Mouse (Mus musculus) lung, adult 18-20 months (tissue): ENCODE data around the gene Camta1.

ENCODE experiments used
- DNase-seq, 2 experiments: peaks; one replicate each; pipeline ENCODE4 v3.0.0; 2022; ENCODE audit warnings: mixed read lengths in 2 of 2

The Camta1 gene

GRCm38 (mm10) chr4:151506701-151507100 is 355.0 kb downstream of the Camta1 start:
- no peak for DNase-seq

DNA sequence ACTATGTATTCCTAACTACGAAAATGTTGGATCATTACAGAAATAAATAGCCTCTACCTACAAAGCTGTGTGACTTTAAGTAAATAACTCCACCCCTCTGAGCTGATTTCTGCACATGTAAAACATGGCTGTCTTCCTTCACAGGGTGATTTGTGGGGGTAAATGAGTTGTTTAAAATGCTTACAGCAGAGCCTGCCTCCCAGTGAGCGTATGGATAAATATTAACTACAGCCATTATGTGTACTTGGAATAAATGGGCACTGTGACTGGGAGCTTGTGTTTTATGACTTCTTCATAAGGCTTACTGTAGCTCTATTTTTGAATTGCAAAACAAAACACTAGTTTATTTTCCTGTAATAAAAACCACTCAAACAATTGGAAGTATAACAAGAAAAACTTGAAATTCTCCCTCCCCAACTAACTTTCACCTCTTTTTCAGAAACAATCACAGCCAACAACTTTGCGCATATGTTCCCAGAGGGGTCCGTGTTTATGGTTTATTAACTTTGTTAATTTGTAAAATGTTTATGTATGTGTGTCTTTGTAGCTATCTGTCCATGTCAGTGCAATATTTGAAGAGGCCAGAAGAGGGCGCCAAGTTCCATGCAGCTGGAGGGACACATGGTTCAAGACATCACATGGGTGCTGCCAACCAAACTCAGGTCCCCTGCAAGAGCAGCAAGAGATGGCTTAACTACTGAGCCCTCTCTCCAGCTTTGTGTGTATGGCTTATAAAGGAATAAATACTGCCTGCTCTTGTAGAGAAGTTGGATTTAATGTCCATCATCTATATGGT is 363.0 kb downstream of the Camta1 start:
- no peak for DNase-seq

- DNase-seq = no peak
Measured at GRCm38 (mm10) chr4:151496581-151496980, 365.1 kb downstream of the Camta1 start.

GRCm38 (mm10) chr4:151495276-151495882 is 366.3 kb downstream of the Camta1 start:
- DNase-seq = no peak

DNA sequence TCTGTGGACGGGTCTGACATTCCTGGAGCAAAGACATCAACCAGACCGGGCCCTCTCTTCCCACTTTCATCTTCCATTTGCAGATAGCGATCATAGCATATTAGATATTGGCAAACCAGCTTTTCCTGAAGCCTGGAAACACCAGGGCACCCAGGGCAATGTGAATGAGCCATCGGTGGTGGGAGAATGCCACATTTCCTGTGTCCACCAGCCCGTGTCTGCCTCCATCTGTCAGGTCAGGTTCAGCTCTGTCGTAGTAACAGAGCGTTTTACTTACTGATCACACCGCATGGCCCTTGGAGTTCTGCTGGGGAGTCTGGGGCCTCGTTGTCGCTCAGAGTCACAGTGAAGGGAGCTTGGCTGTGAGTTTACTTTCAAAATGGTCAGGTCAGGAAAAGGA is 368.9 kb downstream of the Camta1 start:
- DNase-seq = no peak

DNA sequence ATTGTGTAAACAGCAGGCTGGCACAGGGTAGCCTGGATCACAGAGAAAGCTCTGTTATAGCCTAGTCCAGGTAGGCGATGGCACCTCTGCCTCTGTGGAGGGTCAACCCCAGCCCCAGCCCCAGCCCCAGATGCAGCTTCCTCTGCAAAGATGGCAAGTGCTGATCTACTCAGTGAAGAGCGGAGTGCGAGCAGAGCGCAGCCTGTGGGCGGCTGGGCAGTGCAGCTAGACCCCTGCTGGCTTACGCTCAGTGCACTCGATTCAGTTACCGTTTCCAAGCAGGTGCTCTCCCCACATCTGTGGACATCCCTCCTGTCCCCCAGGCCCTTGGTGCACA is 377.7 kb downstream of the Camta1 start:
- no peak for DNase-seq

DNA sequence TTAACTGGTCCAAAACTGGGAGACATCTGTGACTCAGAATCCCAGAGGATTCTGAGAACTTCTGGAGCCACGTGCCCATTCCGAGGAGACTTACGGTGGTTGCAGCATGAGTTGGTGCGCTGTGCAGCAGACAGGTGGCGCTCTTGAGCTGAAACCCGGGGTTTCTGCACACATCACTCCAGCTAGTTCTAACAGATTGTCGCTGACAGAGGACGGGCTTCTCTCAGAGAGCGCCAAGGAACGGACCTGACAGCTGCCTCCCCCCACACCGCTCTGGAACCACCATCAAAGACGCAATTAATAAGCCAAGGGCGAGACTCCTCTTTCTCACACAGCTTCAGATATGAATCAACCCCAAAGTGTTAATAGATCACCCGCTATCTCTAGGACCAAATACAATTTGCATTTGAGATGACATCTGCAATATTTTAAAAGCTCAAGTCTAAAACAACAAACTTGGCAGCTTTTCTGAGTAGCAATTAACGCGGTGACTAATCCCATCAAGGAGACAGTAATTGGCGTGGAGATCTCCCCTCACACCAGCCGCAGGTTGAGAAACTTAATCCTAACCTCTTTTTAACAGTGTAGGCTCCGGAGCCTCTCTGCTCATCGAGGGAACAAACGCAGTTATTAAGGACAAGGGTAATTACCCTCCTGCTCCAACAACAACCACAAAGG is 378.2 kb downstream of the Camta1 start:
- peak in 1 of 2 experiments; percentile 5 for DNase-seq

DNA sequence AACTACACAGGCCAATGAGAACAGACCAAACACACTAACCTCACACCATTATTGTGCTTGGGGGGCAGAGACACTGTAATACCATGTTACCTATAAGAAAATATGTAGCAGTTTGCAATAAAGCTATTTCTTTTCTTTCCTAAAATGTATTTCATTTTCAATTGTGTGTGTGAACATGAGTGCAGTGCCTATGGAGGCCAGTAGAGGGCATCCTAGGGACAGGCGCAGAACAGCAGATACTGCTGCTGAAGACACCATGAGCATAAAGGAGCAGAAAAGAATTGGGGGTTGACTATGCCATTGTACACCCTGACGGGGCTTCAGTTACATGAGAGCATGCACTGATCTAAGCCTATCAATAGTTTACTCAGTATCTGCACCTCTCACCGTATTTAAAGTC is 380.7 kb downstream of the Camta1 start:
- DNase-seq = no peak

- DNase-seq = no peak
Measured at GRCm38 (mm10) chr4:151477950-151478349, 383.7 kb downstream of the Camta1 start.

- DNase-seq = no peak
Measured at GRCm38 (mm10) chr4:151474895-151475470, 386.7 kb downstream of the Camta1 start.

DNA sequence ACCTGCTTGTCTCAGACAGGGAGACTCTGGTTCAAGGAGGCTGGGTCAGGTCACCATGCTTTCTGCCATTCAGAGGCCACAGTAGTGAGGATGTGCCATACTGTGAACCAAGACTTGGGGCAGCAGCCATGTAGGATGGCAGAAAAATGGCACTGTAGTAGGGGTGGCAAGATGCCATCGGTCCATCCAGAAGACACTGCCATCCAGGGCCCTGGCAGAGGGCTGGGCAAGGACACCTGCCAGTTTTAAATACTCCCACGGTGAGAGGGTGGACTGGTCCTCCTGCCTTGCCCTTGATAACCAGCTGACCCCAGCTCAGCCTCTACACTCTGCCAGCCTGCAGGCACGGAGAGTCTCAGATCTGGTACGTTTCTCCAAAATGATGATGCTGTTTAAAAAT is 389.8 kb downstream of the Camta1 start:
- no peak for DNase-seq

GRCm38 (mm10) chr4:151468381-151468780 is 393.3 kb downstream of the Camta1 start:
- DNase-seq = no peak

- DNase-seq = no peak
Measured at GRCm38 (mm10) chr4:151458686-151459085, 403.0 kb downstream of the Camta1 start.

DNA sequence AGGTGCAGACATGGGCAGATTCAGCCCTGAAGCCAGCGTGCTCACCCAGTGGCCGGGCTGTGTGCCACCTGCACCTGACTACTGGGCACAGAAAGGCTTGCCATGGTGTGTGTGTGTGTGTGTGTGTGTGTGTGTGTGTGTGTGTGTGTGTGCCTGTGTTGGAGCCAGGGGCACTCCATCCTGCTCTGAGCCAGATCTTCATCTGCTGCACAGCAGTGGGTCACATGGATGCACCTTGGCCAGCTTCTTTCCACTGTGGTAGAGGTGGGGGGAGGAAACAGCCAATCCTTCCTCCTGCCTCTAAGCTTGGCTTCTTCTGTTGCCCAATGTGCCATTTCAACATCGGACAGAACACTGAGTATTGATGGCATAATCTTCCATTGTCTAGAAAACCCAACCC is 407.1 kb downstream of the Camta1 start:
- peak; percentile 4 to 7 for DNase-seq

- no peak for DNase-seq
Measured at GRCm38 (mm10) chr4:151454065-151454464, 407.6 kb downstream of the Camta1 start.

GRCm38 (mm10) chr4:151451885-151452284 is 409.8 kb downstream of the Camta1 start:
- DNase-seq = no peak

GRCm38 (mm10) chr4:151449981-151450380 is 411.7 kb downstream of the Camta1 start:
- no peak for DNase-seq

DNA sequence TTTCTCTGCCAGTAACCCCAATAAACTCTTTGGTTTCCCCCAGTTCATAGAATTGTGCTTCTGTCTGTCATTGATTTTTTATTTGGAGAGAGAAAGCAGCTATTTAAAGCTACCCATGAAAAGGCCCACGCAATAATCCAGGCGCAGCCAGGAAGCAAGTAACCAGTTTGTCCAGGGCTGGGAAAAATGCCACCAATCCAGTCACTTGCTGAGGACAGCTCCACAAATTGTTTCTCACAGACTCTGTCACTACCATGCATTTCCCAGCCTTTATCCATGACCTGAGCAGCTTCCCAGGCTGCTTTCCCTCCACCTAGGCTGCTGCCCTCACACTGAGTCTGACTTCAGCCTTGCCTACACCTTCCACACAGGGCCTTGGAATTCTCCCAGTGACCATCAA is 413.3 kb downstream of the Camta1 start:
- DNase-seq = no peak

GRCm38 (mm10) chr4:151444665-151445064 is 417.0 kb downstream of the Camta1 start:
- no peak for DNase-seq

DNA sequence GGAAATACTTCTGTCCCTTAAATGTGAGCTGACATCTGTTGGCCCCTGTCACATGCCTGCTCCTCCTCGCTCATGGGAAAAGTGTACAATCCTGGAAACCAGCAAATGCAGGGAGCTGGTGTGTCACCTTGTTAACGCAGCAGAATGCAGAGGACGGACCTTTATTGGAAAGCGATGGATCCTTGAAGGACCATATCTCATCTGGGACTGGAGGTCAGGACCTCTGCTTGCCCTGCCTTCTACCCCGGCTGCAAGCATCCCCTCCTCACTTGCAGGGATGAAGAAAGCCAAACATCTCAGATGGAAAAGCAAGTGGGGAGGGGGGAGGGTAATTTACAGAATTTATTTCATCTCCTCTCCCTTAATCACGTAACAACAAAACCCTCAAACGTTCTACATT is 423.1 kb downstream of the Camta1 start:
- no peak for DNase-seq

DNA sequence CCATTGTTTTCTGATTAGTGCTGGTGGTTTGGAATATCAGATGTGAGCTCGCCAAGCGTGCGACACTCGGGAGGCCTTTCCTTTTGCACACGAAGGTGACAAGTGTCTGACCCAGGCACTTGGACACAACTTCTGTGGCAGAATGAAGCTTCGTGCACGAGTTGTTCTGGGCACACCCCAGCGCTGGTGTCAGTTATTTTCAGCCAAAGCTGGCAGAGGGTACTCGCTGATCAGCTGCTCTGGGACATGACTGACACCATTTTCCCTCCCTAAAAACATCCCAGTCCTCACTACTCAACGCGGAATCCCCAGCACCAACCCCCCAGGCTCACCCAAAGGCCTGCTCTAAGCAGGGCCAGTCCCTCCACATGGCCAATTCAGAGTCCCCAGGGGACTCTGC is 423.8 kb downstream of the Camta1 start:
- DNase-seq = no peak

DNA sequence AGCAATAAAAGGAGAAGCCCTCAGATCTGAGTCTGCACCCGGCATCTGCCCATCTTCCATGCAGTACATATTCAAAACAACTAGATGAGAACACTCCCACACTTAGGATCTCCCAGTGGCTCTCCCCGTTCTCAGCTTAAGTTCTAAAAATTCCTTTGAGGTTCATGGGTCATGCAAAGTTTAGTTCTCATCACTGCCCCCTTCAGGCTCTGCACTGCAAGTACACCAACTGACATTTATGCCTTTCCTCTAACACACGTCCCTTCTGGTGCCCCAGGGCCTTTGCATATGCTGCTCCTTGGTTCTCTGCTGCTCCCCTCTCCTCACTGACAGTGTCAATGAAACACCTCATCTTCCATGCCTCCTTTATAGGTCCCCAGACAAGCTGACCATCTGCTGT is 436.5 kb downstream of the Camta1 start:
- no peak for DNase-seq

DNA sequence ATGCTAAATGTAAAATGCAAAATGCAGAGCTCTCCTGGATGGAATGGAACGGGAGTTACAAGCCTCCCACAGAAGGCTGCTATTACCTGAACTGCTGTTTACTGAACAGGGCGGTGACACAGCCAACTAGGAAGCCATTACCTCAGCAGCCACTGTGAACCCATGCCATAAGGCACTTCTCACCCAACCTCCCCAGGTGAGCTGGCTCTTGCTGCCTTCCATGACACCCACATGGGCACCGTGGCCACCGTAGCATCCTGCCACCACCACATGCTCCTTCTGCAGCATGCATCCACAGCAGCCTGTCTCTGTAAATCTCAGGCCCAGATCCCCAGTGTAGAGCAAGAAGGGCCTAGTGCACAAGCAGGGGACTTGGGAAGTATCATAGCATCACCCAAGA is 438.8 kb downstream of the Camta1 start:
- no peak for DNase-seq

- DNase-seq = no peak
Measured at GRCm38 (mm10) chr4:151422361-151422760, 439.3 kb downstream of the Camta1 start.
